Mouse (Mus musculus) brown adipose tissue, adult 24 weeks (tissue): ENCODE measurements around the gene Scaf8. TPM values are rescaled to one million over a fixed set of nuclear protein-coding genes. Genes with fewer than 3 reads are reported as not detected.
"Not testable (repeated sequence)": the region's sequence is repeated elsewhere in the genome, so short reads cannot be mapped to it uniquely, and the experiment has no call there.

Source experiments
- H3K27ac ChIP-seq: fragments of 200-500 bp; replicated peaks from 2 replicates; pipeline ENCODE4 v1.5.1; 2012; ENCODE audit warnings: low read depth, mild to moderate bottlenecking, low read length
- H3K4me1 ChIP-seq: fragments of 200-500 bp; 2 replicates; pipeline ENCODE4 v1.6.1; 2012; ENCODE audit warnings: low read length, mixed read lengths; ENCODE audit not compliant: control insufficient read depth, insufficient read depth, insufficient read length
- H3K4me3 ChIP-seq: fragments of 200-500 bp; 2 replicates; pipeline ENCODE4 v1.5.1; 2012; ENCODE audit warnings: low read depth, mild to moderate bottlenecking, low read length, moderate library complexity; ENCODE audit not compliant: insufficient read depth
- polyA plus RNA-seq: library from polyadenylated mRNA; stranded (reverse); fragments of >200 nt; gene quantifications from 2 replicates; pipeline ENCODE4 v1.2.4, GENCODE M21; 2012; ENCODE audit not compliant: missing spikeins, insufficient read depth, insufficient read length

The Scaf8 gene
- polyA plus RNA-seq: 11.1 and 13.0 TPM in 2 replicates

DNA sequence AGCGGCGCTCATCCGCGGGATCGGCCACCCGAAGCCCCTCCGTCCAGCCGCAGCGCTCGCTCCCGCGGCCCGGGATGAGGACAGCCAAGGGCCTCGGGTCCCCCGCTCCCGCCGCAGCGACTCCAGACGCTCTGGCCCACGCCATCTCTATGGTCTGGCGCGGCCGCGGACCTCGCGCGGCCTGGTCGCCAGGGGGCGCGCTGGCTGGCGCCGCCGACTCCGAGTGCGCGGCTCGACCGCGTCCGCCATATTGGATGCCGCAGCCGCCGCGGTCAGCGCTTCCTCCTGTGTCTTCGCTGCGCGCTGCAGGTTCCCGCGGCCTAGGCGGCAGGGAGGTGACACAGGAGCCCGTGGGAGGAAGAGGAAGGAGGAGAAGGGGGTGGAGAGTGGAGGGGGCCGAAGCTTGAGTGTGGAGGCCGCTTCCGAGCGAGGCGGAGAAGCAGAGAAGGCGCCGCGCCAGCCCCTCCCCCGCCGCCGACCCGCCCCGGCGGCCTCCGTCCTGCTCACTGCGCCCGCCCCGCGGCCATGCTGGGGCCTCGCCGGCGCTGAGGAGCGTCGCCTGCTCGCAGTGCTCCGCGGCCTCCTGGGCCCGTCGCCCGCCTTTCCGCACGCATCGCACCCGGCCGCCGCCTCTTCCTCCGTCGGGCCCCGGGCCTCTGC lies at the start of gene Scaf8:
Gene Scaf8 (plus strand): TSS at position 253 of the 660 bp plus-strand sequence.
- H3K4me3 ChIP-seq: peak within 1 kb of the TSS; percentile 99
- H3K4me1 ChIP-seq: peaks cover 7% of the 10 kb centered on the region; the same call in 1 of the 2 replicates
- H3K27ac ChIP-seq: peak within 1 kb of the TSS; percentile 96

DNA sequence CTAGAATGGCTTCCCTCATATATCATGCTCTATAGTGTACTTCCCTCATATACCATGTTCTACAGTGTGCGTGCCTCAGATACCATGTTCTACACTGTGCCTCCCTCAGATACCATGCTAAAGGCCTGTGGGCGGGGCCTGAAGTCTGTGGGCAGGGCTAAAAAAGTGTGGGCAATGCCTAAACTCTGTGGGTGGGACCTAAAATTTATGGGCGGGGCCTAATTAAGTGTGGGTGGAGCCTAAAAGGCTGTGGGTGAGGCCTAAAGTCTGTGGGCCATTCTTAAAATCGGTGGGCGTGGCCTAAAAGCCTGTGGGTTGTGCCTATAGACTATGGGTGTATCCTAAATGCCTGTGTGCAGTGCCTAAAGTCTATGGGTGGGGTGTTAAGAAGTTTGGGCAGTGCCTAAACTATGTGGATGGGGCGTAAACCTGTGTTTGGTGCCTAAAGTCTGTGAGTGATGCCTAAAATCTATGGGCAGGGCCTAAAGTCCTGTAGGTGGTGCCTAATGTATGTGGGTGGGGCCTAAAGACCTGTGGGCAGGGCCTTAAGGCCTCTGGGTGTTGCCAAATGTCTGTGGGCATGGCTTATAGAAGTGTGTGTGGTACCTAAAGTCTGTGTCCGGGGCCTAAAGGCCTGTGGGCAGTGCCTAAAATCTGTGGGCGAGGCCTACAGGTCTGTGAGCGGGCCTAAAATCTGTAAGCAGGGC lies 39.5 kb upstream of the Scaf8 start:
- no peak overlapping the region for H3K27ac ChIP-seq
- H3K4me1 ChIP-seq: no peaks in the 10 kb centered on the region
- no peak overlapping the region for H3K4me3 ChIP-seq

GRCm38 (mm10) chr17:3075873-3076245 lies 38.9 kb upstream of the Scaf8 start:
- Histone ChIP-seq H3K4me3 (no peak overlapping the region), H3K27ac (no peak overlapping the region), H3K4me1 (no peaks in the 10 kb centered on the region)

GRCm38 (mm10) chr17:3077936-3078335 lies 36.8 kb upstream of the Scaf8 start:
- H3K27ac ChIP-seq, H3K4me3 ChIP-seq, H3K4me1 ChIP-seq: not testable (repeated sequence)

DNA sequence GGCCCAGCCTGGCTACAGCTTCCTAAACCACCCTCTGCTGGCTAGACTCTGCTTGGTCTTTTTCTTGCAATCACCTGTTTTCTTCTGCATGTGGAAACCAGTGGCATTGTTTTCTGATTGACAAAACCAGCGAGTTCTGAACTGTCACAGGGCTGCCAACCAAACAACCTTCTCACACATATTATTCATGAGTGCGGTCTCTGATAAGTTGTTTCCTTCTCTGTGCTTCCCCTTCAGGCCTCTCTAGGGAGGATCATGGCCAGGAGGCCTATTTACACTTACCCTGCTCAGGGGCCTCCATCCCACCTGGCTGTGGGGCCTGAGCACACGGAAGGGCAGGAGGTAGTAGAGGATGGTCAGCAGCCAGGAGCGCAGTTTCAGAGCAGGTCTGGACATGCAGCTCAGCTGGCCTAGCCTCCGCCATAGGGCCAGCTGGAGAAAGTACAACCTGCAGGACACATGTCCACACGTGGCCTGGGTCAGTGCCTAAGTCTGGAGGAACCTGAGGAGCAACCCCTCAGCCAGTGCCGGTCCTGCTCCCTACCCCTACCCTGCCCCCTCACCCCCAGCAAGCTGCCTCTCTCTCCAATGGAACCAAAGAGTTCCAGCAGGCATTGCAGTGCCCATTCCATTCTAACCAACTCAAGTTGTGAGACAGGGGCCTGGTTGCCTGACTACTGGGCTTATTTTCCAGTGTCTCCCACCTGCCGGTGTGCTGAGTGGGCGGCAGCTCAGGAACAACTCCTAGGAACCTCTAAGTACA lies 34.0 kb upstream of the Scaf8 start:
- H3K4me3 ChIP-seq, H3K27ac ChIP-seq, H3K4me1 ChIP-seq: not testable (repeated sequence)

DNA sequence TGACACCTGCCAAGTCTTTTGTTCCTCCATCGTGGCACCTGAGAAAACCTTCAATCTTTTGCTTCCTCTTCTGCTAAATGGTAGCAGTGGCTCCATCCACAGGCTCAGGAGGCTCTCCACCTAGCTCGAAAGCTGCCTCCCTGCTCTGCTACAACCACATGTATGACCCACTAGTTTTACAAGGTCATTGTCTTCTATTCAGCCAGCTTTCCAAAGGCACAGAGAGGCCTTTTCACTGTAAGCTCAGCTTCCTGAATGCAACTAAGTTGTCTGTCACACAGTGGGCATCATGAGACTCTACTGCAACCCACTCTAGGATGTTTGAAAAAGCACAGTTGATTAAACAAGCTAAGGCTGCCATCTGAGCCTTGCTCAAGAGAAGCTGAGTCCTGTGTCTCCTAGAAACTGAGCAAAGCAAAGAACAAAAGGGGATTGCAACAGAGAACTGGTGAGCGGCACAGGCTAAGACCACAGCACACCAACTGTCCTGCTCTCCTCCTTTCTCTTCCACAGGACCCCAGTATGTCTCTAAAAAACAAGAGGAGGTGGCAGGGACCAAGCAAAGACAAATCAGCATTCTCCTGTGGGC lies 33.2 kb upstream of the Scaf8 start:
- not testable (repeated sequence) for H3K4me1 ChIP-seq, H3K27ac ChIP-seq, H3K4me3 ChIP-seq

GRCm38 (mm10) chr17:3082125-3082755 lies 32.5 kb upstream of the Scaf8 start:
- not testable (repeated sequence) for H3K4me3 ChIP-seq, H3K4me1 ChIP-seq, H3K27ac ChIP-seq

DNA sequence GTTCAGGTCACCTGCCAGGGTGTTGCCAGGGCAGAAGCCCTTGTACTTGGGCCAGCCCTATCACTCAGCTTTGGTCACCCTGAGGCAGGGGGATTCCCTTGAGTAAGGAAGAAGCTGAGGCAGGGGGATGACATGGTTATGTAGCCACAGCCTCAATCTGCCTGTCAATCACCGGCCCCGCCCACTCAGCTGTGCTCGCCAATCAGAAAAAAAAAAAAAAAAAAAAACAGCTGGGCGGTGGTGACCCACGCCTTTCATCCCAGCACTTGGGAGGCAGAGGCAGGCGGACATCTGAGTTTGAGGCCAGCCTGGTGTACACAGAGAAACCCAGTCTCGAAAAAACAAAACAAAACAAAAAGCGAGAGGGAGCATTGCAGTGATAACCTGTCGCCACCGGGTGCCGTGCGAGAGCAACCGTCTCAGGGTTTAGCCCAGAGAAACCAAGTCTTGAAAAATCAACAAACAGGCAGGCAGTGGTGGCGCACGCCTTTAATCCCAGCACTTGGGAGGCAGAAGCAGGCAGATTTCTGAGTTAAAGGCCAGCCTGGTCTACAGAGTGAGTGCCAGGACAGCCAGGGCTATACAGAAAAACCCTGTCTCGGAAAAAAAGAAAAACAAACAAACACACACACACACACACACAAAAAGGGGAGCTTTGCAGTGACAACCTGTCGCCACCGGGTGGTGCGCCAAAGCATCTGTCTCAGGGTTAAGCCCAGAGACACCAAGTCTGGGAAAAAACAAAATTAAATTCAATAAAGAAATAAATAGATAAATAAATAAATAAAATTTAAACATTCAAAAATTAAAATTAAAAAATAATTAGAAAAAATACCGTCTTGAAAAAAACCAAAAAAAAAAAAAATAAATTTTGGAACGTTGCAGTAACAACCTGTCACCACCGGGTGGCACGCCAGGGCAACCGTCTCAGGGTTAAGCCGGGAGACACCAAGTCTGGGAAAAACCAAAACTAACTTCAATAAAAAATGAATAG lies 31.7 kb upstream of the Scaf8 start:
- H3K27ac ChIP-seq: peak overlapping the region; percentile 36; the same call in 1 of the 2 replicates

DNA sequence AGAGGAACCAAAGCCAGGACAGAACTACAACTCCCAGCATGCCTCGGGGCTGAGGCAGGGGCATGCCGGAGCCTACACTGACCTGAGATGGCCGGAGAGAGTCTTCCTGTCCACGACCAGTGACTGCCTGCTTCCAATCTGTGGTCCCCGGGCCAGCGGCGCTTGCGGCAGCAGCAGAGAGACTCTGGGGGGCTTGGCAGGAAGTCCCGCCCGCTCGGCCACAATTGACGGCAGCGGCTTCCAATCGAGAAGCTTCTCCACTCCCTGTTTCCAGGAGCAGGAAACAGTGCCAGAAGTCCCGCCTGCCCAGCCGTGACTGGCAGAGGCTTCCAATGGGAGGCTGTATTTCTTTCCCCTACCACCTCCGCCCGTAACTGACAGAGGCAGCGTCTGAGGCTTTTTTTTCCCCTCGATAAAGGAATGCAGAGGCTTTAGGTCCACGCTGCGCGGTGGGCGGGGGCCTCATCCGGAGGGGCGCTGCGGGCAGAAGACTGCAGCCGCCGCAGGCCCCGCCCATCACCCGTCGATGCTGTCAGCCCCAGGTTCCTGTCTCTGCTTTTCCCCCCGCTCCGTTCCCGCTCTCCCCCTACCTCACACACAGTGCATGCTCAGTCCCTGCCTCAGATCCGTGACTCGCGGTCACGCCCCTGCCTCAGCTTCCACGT lies 30.8 kb upstream of the Scaf8 start:
- Histone ChIP-seq H3K4me3 (peak overlapping the region; percentile 90), H3K4me1 (no peaks in the 10 kb centered on the region), H3K27ac (peak overlapping the region; percentile 96)

More for the DNA sequence above, 31.7 kb upstream of the Scaf8 start:
- H3K4me3 ChIP-seq: peak overlapping the region; percentile 59
- not testable (repeated sequence) for H3K4me1 ChIP-seq

GRCm38 (mm10) chr17:3084551-3084930 lies 30.2 kb upstream of the Scaf8 start:
- H3K4me3 ChIP-seq: peak overlapping the region; percentile 90
- peak overlapping the region; percentile 81 for H3K27ac ChIP-seq
- no peaks in the 10 kb centered on the region for H3K4me1 ChIP-seq

- Histone ChIP-seq H3K4me3 (peak overlapping the region; percentile 90), H3K27ac (no peak overlapping the region), H3K4me1 (no peaks in the 10 kb centered on the region)
Measured at GRCm38 (mm10) chr17:3085152-3085551, 29.6 kb upstream of the Scaf8 start.

- Histone ChIP-seq H3K27ac (no peak overlapping the region), H3K4me1 (no peaks in the 10 kb centered on the region), H3K4me3 (no peak overlapping the region)
Measured at GRCm38 (mm10) chr17:3092682-3093081, 22.1 kb upstream of the Scaf8 start.

- H3K27ac ChIP-seq, H3K4me3 ChIP-seq: not testable (repeated sequence)
Measured at GRCm38 (mm10) chr17:3099273-3099672, 15.5 kb upstream of the Scaf8 start.

More at GRCm38 (mm10) chr17:3099273-3099672, 15.5 kb upstream of the Scaf8 start:
- H3K4me1 ChIP-seq: not testable (repeated sequence)
